Mouse (Mus musculus): Measurements from ENCODE around the gene Fto.

Fto gene

DNA sequence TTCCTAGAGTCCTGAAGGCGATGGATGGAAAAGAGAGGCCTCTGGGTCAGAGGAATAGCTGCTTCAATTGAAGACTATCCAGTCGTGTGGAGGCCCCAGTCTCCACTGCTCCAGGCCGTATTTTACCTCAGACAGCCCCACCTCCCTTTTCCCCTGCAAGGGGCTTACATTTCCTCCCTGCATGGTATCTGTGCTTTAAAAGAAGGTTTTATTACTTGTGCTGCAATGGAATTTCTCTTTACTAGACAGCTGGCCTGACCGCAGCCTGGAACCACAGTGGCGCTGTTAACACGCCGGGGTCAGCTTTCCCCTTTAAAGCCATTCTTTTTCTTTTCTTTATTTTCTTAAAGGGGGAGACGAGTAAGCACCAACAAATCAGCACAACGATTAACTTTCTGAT lies 300.3 kb downstream of the Fto start:
- Histone ChIP-seq H3K4me3 (replicated peaks; ENCODE audit: low read length) (no peak overlapping the region), H3K36me3 (ENCODE audit: insufficient read depth, low read length) (no peaks in the 10 kb centered on the region), H3K9me3 (ENCODE audit: low read length) (no peaks in the 10 kb centered on the region), H3K4me1 (replicated peaks; ENCODE audit: low read depth, low read length) (peaks cover 4% of the 10 kb centered on the region; the same call in 1 of the 2 replicates), H3K27me3 (ENCODE audit: insufficient read depth, low read length) (no peaks in the 10 kb centered on the region)
- TF ChIP-seq NANOG (IDR thresholded peaks at IDR 0.05; ENCODE audit: borderline replicate concordance, low read length) (no peak), CTCF (conservative IDR thresholded peaks at IDR 0.05; ENCODE audit: low read length) (no peak), POU5F1 (IDR thresholded peaks at IDR 0.05; ENCODE audit: borderline replicate concordance, low read length) (no peak)

DNA sequence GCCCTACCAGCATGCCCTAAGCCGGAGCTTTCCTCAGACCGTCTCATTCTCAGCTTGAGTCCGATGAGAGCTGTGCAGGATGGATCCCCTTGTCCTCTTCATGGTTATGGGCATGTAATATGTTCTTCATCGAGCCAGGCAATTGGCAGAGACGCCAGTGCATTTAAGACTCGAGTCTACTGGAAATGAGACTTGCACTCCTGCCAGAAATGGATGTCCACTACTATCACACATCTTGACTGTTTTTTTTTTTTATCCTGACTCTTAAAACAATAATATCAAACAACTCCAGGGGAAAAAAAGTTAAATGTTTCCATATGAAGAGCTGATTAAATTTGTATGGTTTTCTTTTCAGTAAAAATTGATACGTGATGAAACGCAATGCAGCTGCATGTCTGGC lies 301.9 kb downstream of the Fto start:
- H3K4me3 ChIP-seq (replicated peaks; ENCODE audit: low read length), result no peak overlapping the region
- no peaks in the 10 kb centered on the region for H3K9me3 ChIP-seq (ENCODE audit: low read length)
- H3K4me1 ChIP-seq (replicated peaks; ENCODE audit: low read depth, low read length), result peaks cover 4% of the 10 kb centered on the region; the same call in 1 of the 2 replicates
- no peak for TF ChIP-seq NANOG (IDR thresholded peaks at IDR 0.05; ENCODE audit: borderline replicate concordance, low read length)
- TF ChIP-seq CTCF (conservative IDR thresholded peaks at IDR 0.05; ENCODE audit: low read length), result no peak
- no peak for TF ChIP-seq POU5F1 (IDR thresholded peaks at IDR 0.05; ENCODE audit: borderline replicate concordance, low read length)
- H3K36me3 ChIP-seq (ENCODE audit: insufficient read depth, low read length), result no peaks in the 10 kb centered on the region
- H3K27me3 ChIP-seq (ENCODE audit: insufficient read depth, low read length), result no peaks in the 10 kb centered on the region

DNA sequence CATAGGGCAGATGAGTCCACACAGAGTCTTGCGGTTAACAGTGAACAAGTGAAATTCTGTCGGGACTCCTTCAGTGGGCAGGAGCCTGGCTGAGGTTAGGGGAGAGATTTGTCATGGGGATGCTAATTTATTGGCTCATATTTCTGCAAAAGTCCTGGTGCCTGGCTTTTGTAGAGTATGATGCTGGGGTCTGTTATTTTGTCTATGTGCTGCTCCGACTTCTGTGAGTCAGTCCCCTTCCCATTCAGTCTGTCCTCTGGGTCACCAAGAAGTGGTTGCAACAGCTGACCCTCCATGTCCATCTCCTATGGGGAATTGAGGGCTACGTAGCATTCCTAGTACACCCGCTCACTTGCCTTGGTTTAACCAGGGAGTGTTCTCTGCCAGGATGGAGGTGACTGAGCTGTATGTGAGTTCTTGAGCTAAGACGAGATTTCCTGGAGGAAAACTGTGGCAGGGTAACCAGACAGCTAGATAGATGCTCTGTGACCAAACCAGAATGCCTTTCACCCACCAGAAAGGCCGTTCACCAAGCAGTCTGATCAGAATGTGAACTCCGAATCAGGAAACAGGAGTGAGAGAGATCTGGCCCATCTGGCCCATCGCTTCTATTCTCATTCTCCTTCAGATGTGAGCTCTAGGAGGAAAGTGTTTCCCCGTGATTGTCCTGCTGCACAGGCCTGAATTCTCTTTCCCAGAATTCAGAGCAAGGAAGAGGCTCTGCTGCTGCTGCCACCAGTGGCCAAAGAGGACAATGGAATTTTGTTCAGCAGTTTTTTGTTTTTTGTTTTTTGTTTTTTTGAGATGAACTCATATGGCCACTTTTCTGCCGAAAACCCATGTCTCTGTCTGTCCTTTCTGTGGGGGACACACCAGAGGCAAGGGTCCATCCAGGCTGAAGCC lies 302.7 kb downstream of the Fto start:
- Histone ChIP-seq H3K9me3 (ENCODE audit: low read length) (no peaks in the 10 kb centered on the region), H3K4me1 (replicated peaks; ENCODE audit: low read depth, low read length) (peaks cover 4% of the 10 kb centered on the region; the same call in 1 of the 2 replicates)
- TF ChIP-seq POU5F1 (IDR thresholded peaks at IDR 0.05; ENCODE audit: borderline replicate concordance, low read length) (no peak), CTCF (conservative IDR thresholded peaks at IDR 0.05; ENCODE audit: low read length) (no peak), NANOG (IDR thresholded peaks at IDR 0.05; ENCODE audit: borderline replicate concordance, low read length) (no peak)

DNA sequence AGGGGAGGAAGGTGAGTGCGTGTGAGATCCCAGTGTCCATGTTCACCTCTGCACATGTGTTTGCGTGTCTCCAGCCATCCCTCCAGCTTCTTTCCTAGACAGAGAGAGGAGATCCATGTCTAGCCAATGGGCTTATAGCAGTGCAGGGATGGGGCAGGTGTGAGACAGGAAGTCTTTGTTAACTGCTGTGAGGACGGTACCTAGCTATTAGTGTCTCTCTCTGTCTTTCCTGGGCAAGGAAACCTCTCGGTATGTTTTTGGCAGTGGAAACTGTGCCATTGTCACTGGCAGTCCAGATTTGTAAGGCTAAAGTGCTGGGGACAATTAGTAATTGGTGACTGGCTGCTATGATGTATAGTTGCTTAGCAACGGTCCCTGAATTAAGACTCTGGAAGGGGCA lies 304.4 kb downstream of the Fto start:
- no peaks in the 10 kb centered on the region for H3K36me3 ChIP-seq (ENCODE audit: insufficient read depth, low read length)
- H3K4me3 ChIP-seq (replicated peaks; ENCODE audit: low read length), result no peak overlapping the region
- H3K4me1 ChIP-seq (replicated peaks; ENCODE audit: low read depth, low read length), result peaks cover 4% of the 10 kb centered on the region; the same call in 1 of the 2 replicates
- H3K27me3 ChIP-seq (ENCODE audit: insufficient read depth, low read length), result no peaks in the 10 kb centered on the region
- no peak for TF ChIP-seq POU5F1 (IDR thresholded peaks at IDR 0.05; ENCODE audit: borderline replicate concordance, low read length)
- no peak for TF ChIP-seq NANOG (IDR thresholded peaks at IDR 0.05; ENCODE audit: borderline replicate concordance, low read length)
- TF ChIP-seq CTCF (conservative IDR thresholded peaks at IDR 0.05; ENCODE audit: low read length), result no peak
- no peaks in the 10 kb centered on the region for H3K9me3 ChIP-seq (ENCODE audit: low read length)

More for the DNA sequence above, 302.7 kb downstream of the Fto start:
- Histone ChIP-seq H3K36me3 (ENCODE audit: insufficient read depth, low read length) (no peaks in the 10 kb centered on the region), H3K27me3 (ENCODE audit: insufficient read depth, low read length) (no peaks in the 10 kb centered on the region), H3K4me3 (replicated peaks; ENCODE audit: low read length) (no peak overlapping the region)

DNA sequence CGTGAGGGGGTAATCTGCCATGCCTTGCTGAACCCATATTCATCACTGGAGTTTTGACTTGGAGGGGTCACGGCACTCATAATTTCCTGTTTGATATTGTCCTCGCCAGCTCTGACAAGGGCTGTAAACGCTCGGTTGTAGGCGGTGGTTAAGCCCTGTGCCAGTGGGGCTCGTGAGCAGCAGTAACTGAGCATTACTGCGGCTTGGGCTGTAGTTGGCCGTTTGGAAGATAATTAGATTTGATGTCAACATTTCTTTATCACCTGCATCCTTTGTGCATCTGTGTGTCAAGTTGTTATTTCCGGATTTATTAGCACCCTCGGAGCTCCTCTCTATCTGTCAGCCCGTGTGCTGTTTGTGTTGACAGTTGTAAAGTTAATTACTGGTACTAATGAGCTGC lies 309.4 kb downstream of the Fto start:
- Histone ChIP-seq H3K27me3 (ENCODE audit: insufficient read depth, low read length) (no peaks in the 10 kb centered on the region), H3K4me1 (replicated peaks; ENCODE audit: low read depth, low read length) (peaks cover 37% of the 10 kb centered on the region), H3K9me3 (ENCODE audit: low read length) (no peaks in the 10 kb centered on the region), H3K36me3 (ENCODE audit: insufficient read depth, low read length) (no peaks in the 10 kb centered on the region), H3K4me3 (replicated peaks; ENCODE audit: low read length) (no peak overlapping the region)
- no peak for TF ChIP-seq NANOG (IDR thresholded peaks at IDR 0.05; ENCODE audit: borderline replicate concordance, low read length)
- no peak for TF ChIP-seq POU5F1 (IDR thresholded peaks at IDR 0.05; ENCODE audit: borderline replicate concordance, low read length)
- no peak for TF ChIP-seq CTCF (conservative IDR thresholded peaks at IDR 0.05; ENCODE audit: low read length)

DNA sequence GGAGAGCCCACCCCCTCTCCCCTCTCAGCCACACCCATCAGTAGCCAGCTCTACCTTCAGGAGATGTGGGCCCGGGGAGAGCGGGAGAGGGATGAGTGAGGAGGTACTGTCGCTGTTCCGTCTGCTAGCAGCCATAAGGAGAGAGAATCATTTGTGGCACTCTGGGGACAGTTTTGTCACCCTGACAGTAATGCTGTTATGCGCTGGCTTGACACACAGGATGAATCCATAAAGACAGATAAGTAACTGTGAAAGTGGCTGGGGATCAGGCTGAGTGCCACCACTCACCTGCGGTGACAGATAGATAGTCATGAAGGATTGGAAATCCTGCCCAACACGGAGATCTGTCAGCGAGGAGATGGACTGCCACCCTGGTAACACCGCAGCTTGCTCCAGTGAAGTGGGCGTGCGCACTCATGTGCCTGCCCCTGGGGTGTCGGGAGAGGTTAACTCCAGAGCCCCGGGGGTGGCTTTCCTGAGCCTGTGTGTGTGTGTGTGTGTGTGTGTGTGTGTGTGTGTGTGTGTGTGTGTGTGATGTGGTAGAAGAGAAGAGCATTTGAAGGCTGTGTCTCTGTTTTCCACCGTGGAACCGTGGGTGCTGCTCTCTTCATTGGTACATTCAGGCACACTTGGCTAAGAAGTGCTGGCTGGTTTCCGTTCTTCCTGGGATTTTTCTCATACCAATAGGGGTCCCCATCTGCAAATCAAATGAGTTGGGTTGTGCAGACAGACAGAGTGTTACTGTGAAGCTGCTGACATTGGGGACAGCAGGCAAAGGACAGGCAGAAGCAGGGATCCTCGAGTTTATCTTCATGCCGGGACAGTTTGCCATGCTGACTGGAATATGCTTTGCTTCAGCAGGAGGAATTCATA lies 312.6 kb downstream of the Fto start:
- peak overlapping the region; percentile 37; the same call in 1 of the 2 replicates for H3K4me3 ChIP-seq (replicated peaks; ENCODE audit: low read length)
- H3K27me3 ChIP-seq (ENCODE audit: insufficient read depth, low read length), result no peaks in the 10 kb centered on the region
- TF ChIP-seq CTCF (conservative IDR thresholded peaks at IDR 0.05; ENCODE audit: low read length) (no peak), NANOG (IDR thresholded peaks at IDR 0.05; ENCODE audit: borderline replicate concordance, low read length) (no peak), POU5F1 (IDR thresholded peaks at IDR 0.05; ENCODE audit: borderline replicate concordance, low read length) (no peak)
- peaks cover 54% of the 10 kb centered on the region for H3K4me1 ChIP-seq (replicated peaks; ENCODE audit: low read depth, low read length)
- no peaks in the 10 kb centered on the region for H3K9me3 ChIP-seq (ENCODE audit: low read length)
- H3K36me3 ChIP-seq (ENCODE audit: insufficient read depth, low read length), result no peaks in the 10 kb centered on the region

DNA sequence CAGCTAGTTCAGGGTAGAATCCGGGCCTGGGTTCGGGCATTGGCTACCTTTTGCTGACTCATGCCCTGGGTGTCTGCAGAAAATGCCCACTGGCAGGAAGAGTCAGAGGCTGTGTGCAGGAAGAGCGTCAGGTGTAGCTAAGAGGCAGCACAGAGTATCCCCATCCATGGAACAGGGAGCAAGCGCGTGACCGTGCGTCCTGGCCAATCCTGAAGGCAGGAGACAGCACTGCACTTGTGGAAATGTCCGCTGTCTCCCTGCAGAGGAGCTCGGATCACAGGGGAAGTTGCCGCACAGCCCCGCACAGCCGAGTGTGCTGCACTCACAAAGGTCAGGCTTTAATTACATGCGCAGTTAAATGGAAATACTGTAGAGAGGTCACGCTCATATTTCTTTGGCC lies 316.3 kb downstream of the Fto start:
- Histone ChIP-seq H3K4me3 (replicated peaks; ENCODE audit: low read length) (peak overlapping the region; percentile 59), H3K36me3 (ENCODE audit: insufficient read depth, low read length) (no peaks in the 10 kb centered on the region), H3K27me3 (ENCODE audit: insufficient read depth, low read length) (no peaks in the 10 kb centered on the region), H3K4me1 (replicated peaks; ENCODE audit: low read depth, low read length) (peaks cover 57% of the 10 kb centered on the region), H3K9me3 (ENCODE audit: low read length) (no peaks in the 10 kb centered on the region)
- TF ChIP-seq NANOG (IDR thresholded peaks at IDR 0.05; ENCODE audit: borderline replicate concordance, low read length), result no peak
- TF ChIP-seq CTCF (conservative IDR thresholded peaks at IDR 0.05; ENCODE audit: low read length), result no peak
- no peak for TF ChIP-seq POU5F1 (IDR thresholded peaks at IDR 0.05; ENCODE audit: borderline replicate concordance, low read length)
